Mouse (Mus musculus): ENCODE measurements around the gene Tcf7l2. TPM values are rescaled to one million over a fixed set of nuclear protein-coding genes. Genes with fewer than 3 reads are reported as not detected.

Tcf7l2 gene
- polyA plus RNA-seq (2012; rRNA removed) = 19.4 and 45.3 TPM in 2 replicates

DNA sequence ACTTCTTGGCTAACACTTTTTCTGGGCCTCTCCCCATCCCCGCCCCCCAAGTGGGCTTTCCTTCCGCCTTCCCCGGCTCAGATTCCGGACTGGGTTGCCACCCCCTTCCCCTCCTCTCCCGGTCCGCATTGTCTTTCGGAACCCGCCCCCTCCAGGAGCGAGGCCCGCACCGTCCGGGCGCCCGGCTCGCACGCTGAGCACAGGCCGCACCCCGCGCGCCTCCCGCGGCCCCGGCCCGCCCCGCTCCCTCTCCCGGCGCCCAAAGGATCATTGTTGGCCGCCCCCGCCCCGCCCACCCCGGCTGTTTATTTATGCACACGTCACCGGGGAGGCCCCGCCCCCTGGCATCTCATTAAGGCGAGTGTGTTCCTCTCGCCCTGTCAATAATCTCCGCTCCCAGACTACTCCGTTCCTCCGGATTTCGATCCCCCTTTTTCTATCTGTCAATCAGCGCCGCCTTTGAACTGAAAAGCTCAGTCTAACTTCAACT lies at the start of gene Tcf7l2:
Tcf7l2 (plus strand) TSS at position 382 of the 490 bp plus-strand sequence.
- H3K4me1 ChIP-seq (ENCODE audit: control insufficient read depth, insufficient read depth, insufficient read length, low read length) = peaks cover 23% of the 10 kb centered on the region
- TF ChIP-seq CTCF (IDR thresholded peaks at IDR 0.05; ENCODE audit: extremely low read depth, insufficient read length, insufficient replicate concordance, low read depth, low read length) (no peak), POLR2A (IDR thresholded peaks at IDR 0.05; ENCODE audit: low read depth, low read length) (peak; percentile 95; the same call in 1 of the 2 replicates)
- peak within 1 kb of the TSS; percentile 98 for H3K4me3 ChIP-seq (ENCODE audit: low read depth, low read length)
- peaks cover 3% of the 10 kb centered on the region; the same call in 1 of the 2 replicates for H3K36me3 ChIP-seq (ENCODE audit: control insufficient read depth, insufficient read depth, low read length)
- H3K27me3 ChIP-seq (ENCODE audit: control insufficient read depth, insufficient read depth, low read length) = no peaks in the 10 kb centered on the region; the same call in 1 of the 2 replicates
- peak within 1 kb of the TSS; percentile 95 for H3K27ac ChIP-seq (ENCODE audit: insufficient read depth, low read depth, low read length)
- WGBS = 2% methylated on average over 39 of the region's 42 CpGs

DNA sequence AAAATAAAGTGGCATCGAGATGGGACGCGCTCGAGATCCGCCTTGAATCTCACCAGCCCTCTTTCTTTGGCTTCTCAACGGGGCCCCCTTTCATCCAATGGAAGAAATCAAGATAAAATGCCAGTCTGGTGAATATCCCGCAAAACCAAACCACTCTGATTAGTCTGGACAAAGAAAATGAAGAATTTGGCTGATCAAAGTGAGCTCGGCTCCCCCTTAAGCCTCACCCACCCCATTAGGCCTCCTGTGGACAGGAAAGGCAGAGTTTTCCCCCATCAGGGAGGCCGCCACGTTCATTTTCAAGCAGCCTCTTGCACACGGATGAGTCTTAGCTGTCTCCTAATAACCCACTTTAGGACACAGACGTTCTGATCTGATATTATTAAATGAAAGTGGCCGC lies 47.0 kb upstream of the Tcf7l2 start:
- H3K4me1 ChIP-seq (ENCODE audit: control insufficient read depth, insufficient read depth, insufficient read length, low read length) = peaks cover 20% of the 10 kb centered on the region; the same call in 1 of the 2 replicates
- H3K4me3 ChIP-seq (ENCODE audit: low read depth, low read length) = no peak overlapping the region
- no peaks in the 10 kb centered on the region for H3K27me3 ChIP-seq (ENCODE audit: control insufficient read depth, insufficient read depth, low read length)
- no peak overlapping the region for H3K27ac ChIP-seq (ENCODE audit: insufficient read depth, low read depth, low read length)
- no peaks in the 10 kb centered on the region for H3K36me3 ChIP-seq (ENCODE audit: control insufficient read depth, insufficient read depth, low read length)
- 76% methylated on average over 13 of the region's 13 CpGs for WGBS
- TF ChIP-seq CTCF (IDR thresholded peaks at IDR 0.05; ENCODE audit: extremely low read depth, insufficient read length, insufficient replicate concordance, low read depth, low read length) (no peak), POLR2A (IDR thresholded peaks at IDR 0.05; ENCODE audit: low read depth, low read length) (no peak)

DNA sequence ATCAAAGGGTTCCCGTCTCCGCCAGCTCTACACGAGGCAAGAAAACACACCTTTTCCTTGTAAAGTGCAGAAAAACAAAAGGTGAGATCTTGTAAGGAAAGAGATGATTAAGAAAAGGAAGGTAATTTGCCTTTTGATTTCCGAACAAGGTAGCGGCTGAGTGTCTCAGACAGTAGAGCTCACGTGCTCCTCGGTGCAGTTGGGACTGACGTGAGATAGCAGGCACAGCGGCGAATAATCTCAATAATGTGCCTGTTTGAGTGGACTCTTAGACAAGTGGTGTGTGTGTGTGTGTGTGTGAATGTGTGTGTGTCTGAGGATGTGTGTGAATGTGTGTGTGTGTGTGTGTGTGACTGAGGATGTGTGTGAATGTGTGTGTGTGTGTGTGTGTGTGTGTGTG lies 46.2 kb upstream of the Tcf7l2 start:
- Histone ChIP-seq H3K36me3 (ENCODE audit: control insufficient read depth, insufficient read depth, low read length) (no peaks in the 10 kb centered on the region), H3K4me3 (ENCODE audit: low read depth, low read length) (no peak overlapping the region), H3K27me3 (ENCODE audit: control insufficient read depth, insufficient read depth, low read length) (no peaks in the 10 kb centered on the region), H3K4me1 (ENCODE audit: control insufficient read depth, insufficient read depth, insufficient read length, low read length) (peaks cover 22% of the 10 kb centered on the region; the same call in 1 of the 2 replicates), H3K27ac (ENCODE audit: insufficient read depth, low read depth, low read length) (no peak overlapping the region)
- TF ChIP-seq CTCF (IDR thresholded peaks at IDR 0.05; ENCODE audit: extremely low read depth, insufficient read length, insufficient replicate concordance, low read depth, low read length) = no peak
- WGBS = 78% methylated on average over 10 of the region's 10 CpGs

DNA sequence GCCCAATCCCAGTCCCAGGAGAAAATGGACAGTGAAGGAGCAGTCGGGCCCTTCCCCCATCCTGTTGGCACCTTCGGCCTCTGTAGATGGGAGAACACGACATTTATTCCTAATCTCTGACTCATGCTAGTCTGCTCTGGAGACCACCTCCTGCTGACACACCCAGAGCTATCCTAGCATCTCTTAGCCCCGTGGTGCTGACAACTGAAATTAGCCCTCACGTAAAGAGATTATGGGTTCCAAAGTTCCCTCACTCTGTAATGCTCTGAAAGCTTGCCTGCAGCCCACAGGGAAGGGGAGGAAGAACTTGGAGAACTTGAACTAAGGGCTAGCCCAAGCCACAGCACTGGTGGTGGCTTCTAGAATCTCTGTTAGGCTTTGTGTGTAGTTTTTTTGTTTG lies 42.7 kb upstream of the Tcf7l2 start:
- no peaks in the 10 kb centered on the region for H3K27me3 ChIP-seq (ENCODE audit: control insufficient read depth, insufficient read depth, low read length)
- no peaks in the 10 kb centered on the region for H3K36me3 ChIP-seq (ENCODE audit: control insufficient read depth, insufficient read depth, low read length)
- no peak overlapping the region for H3K4me3 ChIP-seq (ENCODE audit: low read depth, low read length)
- TF ChIP-seq CTCF (IDR thresholded peaks at IDR 0.05; ENCODE audit: extremely low read depth, insufficient read length, insufficient replicate concordance, low read depth, low read length) (no peak), POLR2A (IDR thresholded peaks at IDR 0.05; ENCODE audit: low read depth, low read length) (no peak)
- 35% methylated on average over 5 of the region's 5 CpGs for WGBS
- peak overlapping the region; percentile 73 for H3K27ac ChIP-seq (ENCODE audit: insufficient read depth, low read depth, low read length)
- peaks cover 45% of the 10 kb centered on the region for H3K4me1 ChIP-seq (ENCODE audit: control insufficient read depth, insufficient read depth, insufficient read length, low read length)

DNA sequence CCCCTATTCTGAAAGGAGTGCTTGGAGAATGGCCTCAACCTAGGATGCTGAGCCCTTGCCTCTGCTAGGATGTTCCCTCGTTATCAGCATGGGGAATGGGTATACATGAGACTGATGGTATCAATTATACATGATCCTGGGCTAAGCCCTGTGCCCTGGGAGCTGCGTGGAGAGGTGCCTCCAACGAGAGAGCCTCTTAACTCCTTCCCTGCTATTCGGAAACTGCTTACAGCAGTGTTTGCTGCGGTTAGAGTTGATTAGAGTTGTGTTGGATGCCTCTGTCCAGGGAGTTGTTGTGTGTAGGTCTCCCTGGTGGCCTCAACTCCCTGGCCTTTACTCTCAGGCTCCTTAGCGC lies 41.4 kb upstream of the Tcf7l2 start:
- Histone ChIP-seq H3K27ac (ENCODE audit: insufficient read depth, low read depth, low read length) (peak overlapping the region; percentile 99), H3K4me1 (ENCODE audit: control insufficient read depth, insufficient read depth, insufficient read length, low read length) (peaks cover 49% of the 10 kb centered on the region), H3K4me3 (ENCODE audit: low read depth, low read length) (no peak overlapping the region), H3K36me3 (ENCODE audit: control insufficient read depth, insufficient read depth, low read length) (no peaks in the 10 kb centered on the region), H3K27me3 (ENCODE audit: control insufficient read depth, insufficient read depth, low read length) (no peaks in the 10 kb centered on the region)
- TF ChIP-seq CTCF (IDR thresholded peaks at IDR 0.05; ENCODE audit: extremely low read depth, insufficient read length, insufficient replicate concordance, low read depth, low read length) (no peak), POLR2A (IDR thresholded peaks at IDR 0.05; ENCODE audit: low read depth, low read length) (no peak)
- 14% methylated on average over 6 of the region's 6 CpGs for WGBS

DNA sequence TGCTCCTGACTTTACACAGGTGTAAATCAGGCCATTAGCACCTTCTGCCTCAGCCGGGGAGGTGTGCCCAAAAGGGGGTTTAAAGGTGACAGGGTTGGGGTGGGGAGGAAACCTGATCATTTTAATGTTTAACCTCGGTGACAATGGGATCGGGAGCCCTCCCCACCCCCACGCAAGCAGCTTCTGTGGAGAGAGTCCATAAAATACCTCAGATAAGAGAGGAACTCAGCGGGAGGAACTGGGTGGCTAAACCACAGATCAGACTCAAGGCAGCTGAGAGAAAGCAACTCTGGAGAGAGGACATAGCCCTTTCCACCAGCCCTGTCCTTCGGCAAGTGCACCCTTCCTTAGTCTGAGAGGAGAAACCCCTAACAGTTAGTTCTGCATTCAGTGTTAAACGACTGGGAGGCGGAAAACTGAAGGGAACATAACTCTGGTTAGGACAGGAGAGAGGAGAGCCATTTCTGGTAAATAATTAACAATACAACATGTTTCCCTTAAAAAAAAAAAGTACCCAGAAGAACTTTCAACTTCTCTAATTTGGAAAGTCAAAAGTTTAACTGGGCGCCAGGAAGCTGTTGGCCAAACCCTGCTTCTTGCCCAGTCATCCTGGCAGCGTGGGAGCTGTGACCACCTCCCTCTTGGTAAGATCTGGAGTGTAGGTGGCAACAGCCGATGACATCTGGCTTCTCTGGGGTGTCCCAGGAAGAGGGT lies 40.9 kb upstream of the Tcf7l2 start:
- H3K4me1 ChIP-seq (ENCODE audit: control insufficient read depth, insufficient read depth, insufficient read length, low read length) = peaks cover 49% of the 10 kb centered on the region
- H3K27ac ChIP-seq (ENCODE audit: insufficient read depth, low read depth, low read length) = peak overlapping the region; percentile 99
- TF ChIP-seq CTCF (IDR thresholded peaks at IDR 0.05; ENCODE audit: extremely low read depth, insufficient read length, insufficient replicate concordance, low read depth, low read length) (no peak), POLR2A (IDR thresholded peaks at IDR 0.05; ENCODE audit: low read depth, low read length) (no peak)
- H3K4me3 ChIP-seq (ENCODE audit: low read depth, low read length) = peak overlapping the region; percentile 32
- H3K36me3 ChIP-seq (ENCODE audit: control insufficient read depth, insufficient read depth, low read length) = no peaks in the 10 kb centered on the region
- H3K27me3 ChIP-seq (ENCODE audit: control insufficient read depth, insufficient read depth, low read length) = no peaks in the 10 kb centered on the region
- 5% methylated on average over 11 of the region's 11 CpGs for WGBS

DNA sequence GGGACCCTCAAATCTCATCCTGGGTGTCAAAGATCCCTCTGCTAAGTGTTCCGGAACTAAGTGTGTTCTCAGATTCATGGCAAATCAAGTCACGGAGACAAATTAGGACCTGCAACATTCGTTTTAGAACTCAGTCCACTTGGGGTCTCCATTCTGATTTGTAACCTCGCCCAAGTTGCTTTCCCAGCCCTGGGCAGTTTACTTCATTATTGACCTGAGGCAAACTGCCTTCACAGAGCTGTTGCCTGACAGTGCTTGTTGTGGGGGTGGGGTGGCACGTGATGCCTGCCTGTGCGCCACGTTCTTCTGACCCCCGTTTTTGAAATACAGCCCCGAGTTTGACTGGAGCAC lies 40.4 kb upstream of the Tcf7l2 start:
- 30% methylated on average over 9 of the region's 9 CpGs for WGBS
- no peaks in the 10 kb centered on the region for H3K36me3 ChIP-seq (ENCODE audit: control insufficient read depth, insufficient read depth, low read length)
- H3K4me1 ChIP-seq (ENCODE audit: control insufficient read depth, insufficient read depth, insufficient read length, low read length) = peaks cover 49% of the 10 kb centered on the region
- TF ChIP-seq POLR2A (IDR thresholded peaks at IDR 0.05; ENCODE audit: low read depth, low read length) (no peak), CTCF (IDR thresholded peaks at IDR 0.05; ENCODE audit: extremely low read depth, insufficient read length, insufficient replicate concordance, low read depth, low read length) (no peak)
- peak overlapping the region; percentile 99 for H3K27ac ChIP-seq (ENCODE audit: insufficient read depth, low read depth, low read length)
- H3K4me3 ChIP-seq (ENCODE audit: low read depth, low read length) = peak overlapping the region; percentile 32
- no peaks in the 10 kb centered on the region for H3K27me3 ChIP-seq (ENCODE audit: control insufficient read depth, insufficient read depth, low read length)
